Mouse (Mus musculus): ENCODE measurements around the gene Tyr.
A peak's percentile ranks its signal among the peaks of the same experiment; 100 is the strongest.

The Tyr gene

GRCm38 (mm10) chr7:87493412-87493811, at the start of gene Tyr:
Gene Tyr (minus strand): TSS chr7:87493512.
- DNase-seq (ENCODE audit: low spot score), result no peak

- DNase-seq (ENCODE audit: low spot score), result no peak
Measured at GRCm38 (mm10) chr7:87539031-87539430, 45.7 kb upstream of the Tyr start.

DNA sequence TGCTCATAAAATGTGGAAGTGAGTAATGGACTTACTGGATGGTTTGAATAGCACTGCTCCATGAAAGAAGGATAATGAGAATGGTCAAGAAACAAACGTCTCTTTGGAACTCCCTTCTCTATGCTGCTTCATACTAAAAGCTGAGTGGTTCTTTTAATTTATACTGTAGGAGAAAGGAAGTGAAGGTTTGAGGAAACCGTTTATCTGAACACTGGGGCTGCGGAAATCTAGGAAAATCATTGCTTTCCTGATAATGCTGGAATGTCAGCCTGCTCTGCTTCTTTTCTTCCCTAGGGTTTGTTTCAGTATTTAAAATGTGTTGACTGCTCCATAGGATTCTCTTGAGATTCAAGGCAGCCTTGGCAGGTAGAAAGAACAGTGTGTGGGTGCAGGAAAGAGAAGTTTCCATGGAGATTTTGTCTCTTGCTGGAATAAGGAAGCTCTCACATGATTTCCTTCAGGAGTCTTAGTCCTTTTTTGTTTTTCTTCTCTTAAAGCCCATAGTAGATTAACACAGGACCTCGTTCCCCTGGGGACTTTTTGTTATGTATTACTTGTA, 891 bp upstream of the Tyr start:
- DNase-seq (ENCODE audit: low spot score), result no peak

- DNase-seq (ENCODE audit: low spot score), result no peak
Measured at GRCm38 (mm10) chr7:87488024-87488423, 5.3 kb downstream of the Tyr start.

DNA sequence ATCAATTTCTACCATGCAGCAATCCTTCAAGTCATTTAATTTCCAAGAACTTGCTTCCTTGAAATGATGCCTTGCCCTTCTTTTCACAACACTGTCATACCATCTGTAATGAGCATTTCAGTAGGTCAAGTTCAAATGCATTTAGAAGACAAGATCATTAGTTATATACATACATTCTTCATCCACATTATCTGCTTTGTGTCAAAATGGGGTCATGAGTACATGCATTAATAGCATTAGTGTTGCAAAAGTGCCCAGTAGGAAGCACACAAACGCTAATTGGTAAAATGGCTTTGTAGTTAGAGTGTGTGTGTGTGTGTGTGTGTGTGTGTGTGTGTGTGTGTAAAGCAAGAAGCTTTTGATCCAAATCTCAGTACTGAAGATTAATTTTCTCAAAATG, 80.0 kb downstream of the Tyr start:
- DNase-seq (ENCODE audit: low spot score), result no peak

GRCm38 (mm10) chr7:87411373-87411772, 81.9 kb downstream of the Tyr start:
- DNase-seq (ENCODE audit: low spot score), result peak; percentile 8

DNA sequence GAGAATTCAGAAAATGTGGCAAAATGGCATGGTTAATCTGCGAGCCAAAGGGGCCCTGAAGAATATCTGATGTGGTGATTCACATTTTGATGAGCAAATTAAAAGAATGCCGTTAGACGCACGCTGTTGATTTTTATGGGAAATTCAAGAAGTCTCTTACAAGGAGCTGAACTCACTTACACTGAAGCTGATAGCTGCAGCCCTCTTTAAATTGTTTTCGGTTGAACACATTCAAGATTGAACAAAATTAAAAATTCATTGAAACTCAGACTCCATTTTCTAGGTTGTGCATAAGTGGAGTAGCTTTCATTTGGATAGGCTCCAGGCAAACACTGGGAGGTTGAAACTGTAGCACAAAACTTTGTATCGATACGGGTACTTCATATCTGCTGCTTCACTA, 96.3 kb downstream of the Tyr start:
- no peak for DNase-seq (ENCODE audit: low spot score)

- no peak for DNase-seq (ENCODE audit: low spot score)
Measured at GRCm38 (mm10) chr7:87374935-87375334, 118.4 kb downstream of the Tyr start.

Data from adipocyte (in vitro differentiated cells).